Mouse (Mus musculus) neural tube, embryonic 13.5 days (tissue): ENCODE data around the gene Retreg1. TPM values are rescaled to one million over a fixed set of nuclear protein-coding genes. Genes with fewer than 3 reads are reported as not detected.

Experiments used
- ATAC-seq: fragments of 200-750 bp; cut with Nextera tagmentation; 2 replicates; pipeline ENCODE4 v1.8.0; 2017; ENCODE audit warnings: low read depth, mild to moderate bottlenecking, moderate TSS enrichment, moderate library complexity
- H3K27ac ChIP-seq: fragments of 300-500 bp; sonication (generic); replicated peaks from 2 replicates; pipeline ENCODE4 v1.5.1; 2015; ENCODE audit warnings: moderate library complexity, mild to moderate bottlenecking, inconsistent platforms
- H3K27me3 ChIP-seq: fragments of 300-500 bp; sonication (generic); 2 replicates; pipeline ENCODE4 v1.6.1; 2015; ENCODE audit warnings: mild to moderate bottlenecking, inconsistent platforms
- H3K36me3 ChIP-seq: fragments of 300-500 bp; sonication (generic); 2 replicates; pipeline ENCODE4 v1.6.1; 2015; ENCODE audit warnings: mild to moderate bottlenecking, inconsistent platforms
- H3K4me1 ChIP-seq: fragments of 300-500 bp; sonication (generic); replicated peaks from 2 replicates; pipeline ENCODE4 v1.6.1; 2015; ENCODE audit warnings: inconsistent platforms
- H3K4me2 ChIP-seq: fragments of 300-500 bp; sonication (generic); 2 replicates; pipeline ENCODE4 v1.6.1; 2015; ENCODE audit warnings: inconsistent platforms, mild to moderate bottlenecking, moderate library complexity
- H3K4me3 ChIP-seq: fragments of 300-500 bp; sonication (generic); 2 replicates; pipeline ENCODE4 v1.5.1; 2015; ENCODE audit warnings: mild to moderate bottlenecking, inconsistent platforms
- H3K9ac ChIP-seq: fragments of 300-500 bp; sonication (generic); 2 replicates; pipeline ENCODE4 v1.6.1; 2015; ENCODE audit warnings: moderate library complexity, mild to moderate bottlenecking, inconsistent platforms
- H3K9me3 ChIP-seq: fragments of 300-500 bp; sonication (generic); 2 replicates; pipeline ENCODE4 v1.6.1; 2016; ENCODE audit warnings: inconsistent platforms
- WGBS: fragments of 180-500 bp; shearing (Covaris S2); methylation state at CpG from one replicate; pipeline ENCODE4 v1.1.7; 2015; 5-methylcytosine and 5-hydroxymethylcytosine counted together
- polyA plus RNA-seq: library from polyadenylated mRNA; unstranded; fragments of >200 nt; fragmentation: Nextera tagmentation; extraction: Ambion mirVana; gene quantifications from 2 replicates; pipeline ENCODE4 v1.2.1, GENCODE M21; 2015

Retreg1 gene
- polyA plus RNA-seq, 1 experiment from 2014 or later = 11.3 TPM

DNA sequence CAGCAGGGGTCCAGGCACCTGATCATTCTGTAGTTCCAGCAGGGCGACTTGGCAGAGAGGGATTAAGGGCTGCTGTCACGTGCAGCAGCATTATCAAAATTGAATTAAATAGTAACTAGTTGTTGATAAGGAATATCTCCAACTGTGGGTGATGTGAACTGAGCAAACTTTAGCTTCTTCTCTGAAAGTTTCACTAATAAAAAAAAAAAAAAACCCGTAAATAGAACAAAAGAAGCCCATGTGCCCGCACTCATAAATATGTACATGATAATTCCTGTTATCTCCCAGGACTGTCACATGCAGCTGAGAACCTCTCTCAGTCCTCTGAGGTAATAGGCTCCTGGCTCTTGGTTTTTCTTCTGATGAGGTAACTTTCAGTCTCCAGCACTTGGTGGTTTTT, 99.4 kb downstream of the Retreg1 start:
- WGBS = 71% methylated on average over 4 of the region's 4 CpGs
- Histone ChIP-seq H3K27me3 (no peaks in the 10 kb centered on the region), H3K4me2 (no peak overlapping the region), H3K9ac (no peak overlapping the region), H3K9me3 (no peaks in the 10 kb centered on the region), H3K4me3 (no peak overlapping the region), H3K36me3 (no peaks in the 10 kb centered on the region), H3K4me1 (0 out of 2 replicates have a peak, but pooled peaks cover 3% of the 10 kb centered on the region), H3K27ac (no peak overlapping the region)
- no peak for ATAC-seq

GRCm38 (mm10) chr15:25943386-25944137, 100.6 kb downstream of the Retreg1 start:
- no peaks in the 10 kb centered on the region for H3K27me3 ChIP-seq
- 94% methylated on average over 15 of the region's 15 CpGs for WGBS
- H3K4me3 ChIP-seq = no peak overlapping the region

DNA sequence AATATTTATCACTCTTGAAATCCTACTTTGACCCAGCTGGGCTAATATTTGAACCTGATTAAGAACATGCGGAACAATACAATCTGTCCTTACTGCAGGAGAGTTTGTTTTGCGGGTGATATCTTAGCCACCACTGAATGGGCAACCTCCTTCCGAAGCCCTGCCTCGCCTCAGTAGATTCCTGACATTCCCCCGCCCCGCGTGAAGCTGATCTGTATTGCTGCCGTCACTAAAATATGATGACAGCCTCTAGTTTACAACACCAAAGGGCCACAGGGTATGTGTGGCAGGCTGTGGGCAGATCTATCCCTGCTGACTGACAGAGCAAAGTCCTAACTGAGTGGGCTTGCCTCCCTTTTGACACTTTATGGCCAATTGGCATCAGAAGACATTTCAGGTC, 102.2 kb downstream of the Retreg1 start:
- H3K4me3 ChIP-seq = no peak overlapping the region
- H3K9ac ChIP-seq = no peak overlapping the region
- no peaks in the 10 kb centered on the region for H3K36me3 ChIP-seq
- no peaks in the 10 kb centered on the region for H3K9me3 ChIP-seq
- no peaks in the 10 kb centered on the region for H3K27me3 ChIP-seq
- no peak overlapping the region for H3K4me2 ChIP-seq
- no peak overlapping the region for H3K27ac ChIP-seq
- ATAC-seq = no peak
- 0 out of 2 replicates have a peak, but pooled peaks cover 3% of the 10 kb centered on the region for H3K4me1 ChIP-seq
- WGBS = 84% methylated on average over 8 of the region's 8 CpGs

More at GRCm38 (mm10) chr15:25943386-25944137, 100.6 kb downstream of the Retreg1 start:
- Histone ChIP-seq H3K4me1 (0 out of 2 replicates have a peak, but pooled peaks cover 3% of the 10 kb centered on the region), H3K9ac (no peak overlapping the region), H3K9me3 (no peaks in the 10 kb centered on the region), H3K4me2 (no peak overlapping the region), H3K27ac (no peak overlapping the region), H3K36me3 (no peaks in the 10 kb centered on the region)
- no peak for ATAC-seq

DNA sequence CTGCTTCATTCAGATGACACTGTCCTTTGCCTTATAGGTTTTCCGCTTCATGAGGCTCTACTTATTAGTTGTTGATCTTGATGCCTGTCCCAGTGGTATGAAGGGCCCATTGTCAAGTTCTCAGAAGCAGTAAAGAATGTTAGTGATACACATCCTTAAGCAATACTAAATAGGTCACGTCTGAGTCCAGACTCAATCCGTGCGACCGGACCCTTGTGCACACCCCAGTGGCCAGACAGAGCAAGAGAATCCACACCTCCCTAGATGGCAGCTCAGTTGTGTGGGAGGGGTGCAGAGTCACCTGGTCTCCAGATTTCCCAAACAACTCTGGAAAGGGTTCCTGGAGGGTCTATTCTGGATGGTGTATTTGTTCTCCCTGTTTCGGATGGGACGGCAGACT, 103.5 kb downstream of the Retreg1 start:
- Histone ChIP-seq H3K27ac (no peak overlapping the region), H3K9me3 (no peaks in the 10 kb centered on the region), H3K27me3 (no peaks in the 10 kb centered on the region), H3K9ac (no peak overlapping the region), H3K4me3 (no peak overlapping the region), H3K36me3 (no peaks in the 10 kb centered on the region), H3K4me2 (no peak overlapping the region), H3K4me1 (no peaks in the 10 kb centered on the region)
- no peak for ATAC-seq
- WGBS = 91% methylated on average over 7 of the region's 7 CpGs

DNA sequence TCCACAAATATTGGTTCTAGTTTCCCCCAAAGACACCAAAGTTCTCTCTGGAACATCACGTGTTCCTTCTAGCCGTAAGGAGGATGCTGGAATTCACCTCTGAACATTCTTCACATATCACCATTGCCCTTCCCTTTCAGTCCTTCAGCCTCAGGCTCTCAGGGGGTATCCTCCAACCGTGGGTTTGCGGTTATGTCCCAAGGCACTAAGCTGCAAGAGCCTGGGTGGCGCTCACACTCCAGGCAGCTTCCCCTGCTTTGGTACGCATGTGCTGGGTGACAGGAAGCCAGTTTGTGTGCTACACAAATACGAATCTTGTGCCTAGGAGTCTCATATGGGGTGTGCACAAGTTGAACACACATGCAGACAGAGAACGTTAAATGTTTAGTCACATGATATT, 104.4 kb downstream of the Retreg1 start:
- Histone ChIP-seq H3K36me3 (no peaks in the 10 kb centered on the region), H3K27ac (no peak overlapping the region), H3K9ac (no peak overlapping the region), H3K27me3 (no peaks in the 10 kb centered on the region), H3K4me2 (no peak overlapping the region), H3K4me1 (no peaks in the 10 kb centered on the region), H3K4me3 (no peak overlapping the region), H3K9me3 (no peaks in the 10 kb centered on the region)
- 82% methylated on average over 8 of the region's 8 CpGs for WGBS
- no peak for ATAC-seq

- Histone ChIP-seq H3K9me3 (no peaks in the 10 kb centered on the region), H3K4me2 (no peak overlapping the region), H3K27ac (no peak overlapping the region), H3K4me3 (no peak overlapping the region), H3K27me3 (no peaks in the 10 kb centered on the region), H3K4me1 (no peaks in the 10 kb centered on the region), H3K36me3 (no peaks in the 10 kb centered on the region), H3K9ac (no peak overlapping the region)
- ATAC-seq = no peak
- WGBS = 82% methylated on average over 26 of the region's 26 CpGs
Measured at GRCm38 (mm10) chr15:25948257-25949223, 105.6 kb downstream of the Retreg1 start.

DNA sequence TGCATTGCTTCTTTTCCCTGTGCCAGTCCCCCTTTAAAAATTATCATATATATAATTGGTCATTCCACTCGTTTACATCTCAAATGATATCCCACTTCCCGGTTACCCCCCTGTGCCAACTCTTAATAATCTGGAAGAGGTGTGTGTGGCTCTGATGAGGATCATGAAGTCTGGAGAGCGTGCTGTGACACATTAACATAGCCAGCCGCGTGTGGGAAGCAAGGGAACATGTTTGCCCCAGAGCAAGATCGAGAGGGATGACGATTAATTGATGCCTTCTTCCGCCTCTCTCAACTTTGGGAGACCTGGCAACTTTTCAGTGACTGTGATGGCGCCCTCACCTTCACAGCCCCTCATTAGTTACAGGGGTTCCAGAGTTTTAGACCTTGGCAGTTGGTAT, 106.7 kb downstream of the Retreg1 start:
- no peak overlapping the region for H3K27ac ChIP-seq
- ATAC-seq = no peak
- 0 out of 2 replicates have a peak, but pooled peaks cover under 1% of the 10 kb centered on the region for H3K4me1 ChIP-seq
- no peaks in the 10 kb centered on the region for H3K9me3 ChIP-seq
- no peaks in the 10 kb centered on the region for H3K36me3 ChIP-seq
- H3K4me3 ChIP-seq = no peak overlapping the region
- H3K9ac ChIP-seq = no peak overlapping the region
- WGBS = 85% methylated on average over 9 of the region's 9 CpGs
- H3K4me2 ChIP-seq = no peak overlapping the region
- H3K27me3 ChIP-seq = no peaks in the 10 kb centered on the region

GRCm38 (mm10) chr15:25950584-25950983, 107.6 kb downstream of the Retreg1 start:
- Histone ChIP-seq H3K27me3 (no peaks in the 10 kb centered on the region), H3K4me3 (no peak overlapping the region), H3K9me3 (no peaks in the 10 kb centered on the region), H3K36me3 (no peaks in the 10 kb centered on the region), H3K4me2 (no peak overlapping the region), H3K27ac (no peak overlapping the region), H3K4me1 (0 out of 2 replicates have a peak, but pooled peaks cover 4% of the 10 kb centered on the region), H3K9ac (no peak overlapping the region)
- no peak for ATAC-seq
- WGBS = 86% methylated on average over 5 of the region's 5 CpGs

GRCm38 (mm10) chr15:25951037-25951436, 108.1 kb downstream of the Retreg1 start:
- WGBS = 89% methylated on average over 4 of the region's 4 CpGs
- H3K4me2 ChIP-seq = no peak overlapping the region

GRCm38 (mm10) chr15:25956001-25956400, 113.0 kb downstream of the Retreg1 start:
- 88% methylated on average over 5 of the region's 5 CpGs for WGBS
- H3K4me2 ChIP-seq = no peak overlapping the region
- no peaks in the 10 kb centered on the region for H3K36me3 ChIP-seq
- no peaks in the 10 kb centered on the region for H3K27me3 ChIP-seq
- H3K4me1 ChIP-seq = peaks cover 18% of the 10 kb centered on the region; the same call in 1 of the 2 replicates
- no peaks in the 10 kb centered on the region for H3K9me3 ChIP-seq
- no peak overlapping the region for H3K27ac ChIP-seq
- no peak for ATAC-seq
- H3K9ac ChIP-seq = no peak overlapping the region
- H3K4me3 ChIP-seq = no peak overlapping the region

More at GRCm38 (mm10) chr15:25951037-25951436, 108.1 kb downstream of the Retreg1 start:
- H3K4me3 ChIP-seq = no peak overlapping the region
- H3K36me3 ChIP-seq = no peaks in the 10 kb centered on the region
- H3K27me3 ChIP-seq = no peaks in the 10 kb centered on the region
- H3K9me3 ChIP-seq = no peaks in the 10 kb centered on the region
- no peak overlapping the region for H3K27ac ChIP-seq
- ATAC-seq = no peak
- 0 out of 2 replicates have a peak, but pooled peaks cover 4% of the 10 kb centered on the region for H3K4me1 ChIP-seq
- no peak overlapping the region for H3K9ac ChIP-seq

- Histone ChIP-seq H3K9me3 (no peaks in the 10 kb centered on the region), H3K9ac (no peak overlapping the region), H3K4me2 (no peak overlapping the region), H3K36me3 (no peaks in the 10 kb centered on the region), H3K4me1 (peaks cover 18% of the 10 kb centered on the region; the same call in 1 of the 2 replicates), H3K4me3 (no peak overlapping the region), H3K27ac (no peak overlapping the region), H3K27me3 (no peaks in the 10 kb centered on the region)
- no peak for ATAC-seq
- WGBS = 71% methylated on average over 11 of the region's 11 CpGs
Measured at GRCm38 (mm10) chr15:25956422-25957117, 113.6 kb downstream of the Retreg1 start.
